Mouse (Mus musculus): ENCODE data around the gene Dcst1. TPM values are rescaled to one million over a fixed set of nuclear protein-coding genes. Genes with fewer than 3 reads are reported as not detected.

The Dcst1 gene
- polyA plus RNA-seq, 2 experiments, result 0.11 to 0.18 TPM

DNA sequence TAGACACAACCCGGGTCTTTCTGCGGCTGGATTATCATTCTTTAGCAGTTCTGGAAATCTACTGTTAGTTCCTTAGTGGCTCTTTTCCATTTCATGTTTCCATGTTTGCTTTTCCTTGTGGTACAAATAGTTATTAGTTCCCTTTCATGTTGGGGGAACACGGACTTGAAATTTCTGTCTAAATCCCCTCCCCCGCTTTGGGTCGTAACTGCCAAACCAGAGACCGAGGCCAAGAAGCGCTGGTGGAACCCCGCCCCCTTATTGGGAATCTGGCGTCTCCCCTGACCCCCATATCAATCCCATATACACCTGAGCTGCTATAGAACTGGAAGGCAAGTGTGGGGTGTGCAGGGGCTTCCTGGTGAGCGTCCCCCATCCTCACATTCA is 30.4 kb upstream of the Dcst1 start:
- ATAC-seq (ENCODE audit: low FRiP score, low read depth) (no peak), DNase-seq (ENCODE audit: low spot score) (no peak)
- no peak for TF ChIP-seq POLR2A (IDR thresholded peaks at IDR 0.05; ENCODE audit: borderline replicate concordance, extremely low read depth, insufficient read depth, insufficient read length)
- Histone ChIP-seq H3K9ac (ENCODE audit: low read depth, low read length, severe bottlenecking) (peak overlapping the region; percentile 58), H3K9me3 (ENCODE audit: control insufficient read depth, low read length) (no peaks in the 10 kb centered on the region), H3K36me3 (ENCODE audit: control insufficient read depth, insufficient read depth, low read length) (no peaks in the 10 kb centered on the region), H3K27ac (replicated peaks; ENCODE audit: low read depth, low read length) (peak overlapping the region; percentile 67), H3K4me3 (replicated peaks; ENCODE audit: low read length) (peak overlapping the region; percentile 37), H3K4me1 (ENCODE audit: control insufficient read depth, insufficient read depth, low read length) (peaks cover 36% of the 10 kb centered on the region), H3K4me2 (replicated peaks; ENCODE audit: low read depth, low read length, severe bottlenecking) (peak overlapping the region; percentile 99), H3K27me3 (ENCODE audit: control insufficient read depth, insufficient read depth, low read length) (peaks cover 6% of the 10 kb centered on the region; the same call in 1 of the 2 replicates)
- 4% methylated on average over 10 of the region's 10 CpGs for WGBS

DNA sequence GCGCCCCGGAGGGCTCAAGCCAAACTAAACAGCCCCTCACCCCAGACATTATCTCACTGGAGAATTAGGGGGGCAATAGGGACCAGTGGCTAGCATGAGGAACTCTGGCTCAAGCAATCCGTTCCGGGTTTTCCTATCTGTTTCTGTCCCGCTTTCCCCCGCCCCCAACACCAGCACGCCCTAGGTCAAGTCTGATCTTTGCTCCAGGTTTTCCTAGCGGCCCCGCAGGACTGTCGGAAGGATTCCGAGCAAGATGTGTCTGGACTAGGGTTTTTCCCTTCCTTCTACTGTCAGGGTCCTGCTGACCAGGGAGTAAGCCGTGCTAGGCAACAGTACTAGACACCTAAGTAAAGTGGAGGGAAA is 29.8 kb upstream of the Dcst1 start:
- DNase-seq (ENCODE audit: low spot score), result peak; percentile 88
- under 1% methylated on average over 12 of the region's 12 CpGs for WGBS

DNA sequence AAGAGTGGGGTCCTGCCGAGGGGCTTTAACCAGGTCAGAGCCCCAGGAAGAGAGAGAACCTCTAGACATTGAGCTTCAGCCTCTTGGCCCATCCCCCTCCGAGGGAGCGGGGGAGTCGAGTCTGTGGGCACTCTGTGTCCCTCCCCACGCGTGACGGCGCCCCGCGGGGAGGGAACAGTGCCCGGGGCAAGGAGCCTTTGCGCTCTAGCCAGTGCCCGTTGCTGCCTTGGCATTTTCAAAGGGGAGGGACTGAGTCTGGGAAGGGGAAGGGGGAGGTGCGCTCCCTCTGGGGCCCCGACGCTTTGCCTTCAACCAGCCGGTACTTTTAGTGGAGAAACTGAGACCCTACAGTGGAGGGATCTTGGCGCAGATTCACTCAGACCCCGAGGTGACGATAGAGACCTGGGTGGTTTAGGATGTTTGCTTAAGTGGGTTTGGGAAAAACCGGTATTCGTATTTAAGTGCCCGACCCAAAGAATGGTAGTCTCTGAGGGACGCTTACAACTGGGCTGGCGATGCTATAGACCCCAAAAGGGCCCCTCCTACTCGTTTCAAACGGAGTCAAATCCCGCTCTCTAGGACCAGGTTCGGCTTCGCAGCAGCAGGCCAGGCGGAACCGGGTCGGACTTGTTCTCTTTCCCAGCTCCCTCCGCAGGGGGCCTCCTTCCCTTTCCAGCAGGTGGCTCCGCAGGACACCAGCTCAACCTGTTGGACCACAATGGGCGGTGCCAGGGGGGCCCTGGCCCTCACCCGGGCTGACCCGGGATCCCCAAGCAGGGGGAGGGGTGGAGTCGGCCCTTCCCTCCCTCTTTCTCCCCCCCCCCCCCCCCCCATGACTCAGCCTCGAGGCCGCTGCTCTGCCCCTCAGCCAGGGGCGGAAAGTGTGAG is 29.2 kb upstream of the Dcst1 start, which contains the start of gene Zbtb7b:
TSS of gene Zbtb7b (minus strand) at position 771 of the 888 bp plus-strand sequence.
- H3K4me1 ChIP-seq (ENCODE audit: control insufficient read depth, insufficient read depth, low read length), result peaks cover 36% of the 10 kb centered on the region

More for the DNA sequence above, 29.8 kb upstream of the Dcst1 start:
- ATAC-seq (ENCODE audit: low FRiP score, low read depth), result peak; percentile 16; the same call in 1 of the 2 replicates
- Histone ChIP-seq H3K4me3 (replicated peaks; ENCODE audit: low read length) (peak overlapping the region; percentile 37), H3K36me3 (ENCODE audit: control insufficient read depth, insufficient read depth, low read length) (no peaks in the 10 kb centered on the region), H3K4me1 (ENCODE audit: control insufficient read depth, insufficient read depth, low read length) (peaks cover 36% of the 10 kb centered on the region), H3K4me2 (replicated peaks; ENCODE audit: low read depth, low read length, severe bottlenecking) (peak overlapping the region; percentile 99), H3K27me3 (ENCODE audit: control insufficient read depth, insufficient read depth, low read length) (peaks cover 6% of the 10 kb centered on the region; the same call in 1 of the 2 replicates), H3K9ac (ENCODE audit: low read depth, low read length, severe bottlenecking) (peak overlapping the region; percentile 38), H3K27ac (replicated peaks; ENCODE audit: low read depth, low read length) (peak overlapping the region; percentile 59; the same call in 1 of the 2 replicates), H3K9me3 (ENCODE audit: control insufficient read depth, low read length) (no peaks in the 10 kb centered on the region)
- TF ChIP-seq POLR2A (IDR thresholded peaks at IDR 0.05; ENCODE audit: borderline replicate concordance, extremely low read depth, insufficient read depth, insufficient read length), result no peak

DNA sequence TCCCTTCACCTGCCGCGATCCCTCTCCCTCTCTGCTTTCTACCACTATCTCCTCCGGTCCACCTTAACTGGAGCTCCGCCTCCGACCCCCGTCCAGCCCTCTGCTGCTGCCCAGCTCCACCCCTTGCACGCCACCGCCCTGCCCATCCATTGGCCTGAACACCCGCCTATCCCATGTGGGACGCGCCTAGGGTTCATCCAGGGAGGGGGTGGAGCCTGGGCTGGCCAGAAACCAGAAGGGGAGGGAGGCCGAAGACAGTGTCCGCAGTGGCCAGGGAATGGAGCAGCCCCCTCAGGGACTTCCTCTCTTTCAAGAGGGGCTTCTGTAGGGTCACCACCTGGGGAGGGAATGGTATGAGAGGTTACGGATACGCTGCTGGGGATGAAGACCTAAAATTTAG is 28.6 kb upstream of the Dcst1 start:
- ATAC-seq (ENCODE audit: low FRiP score, low read depth) (peak; percentile 91), DNase-seq (ENCODE audit: low spot score) (peak; percentile 95)
- peaks cover 36% of the 10 kb centered on the region for H3K4me1 ChIP-seq (ENCODE audit: control insufficient read depth, insufficient read depth, low read length)
- H3K36me3 ChIP-seq (ENCODE audit: control insufficient read depth, insufficient read depth, low read length), result no peaks in the 10 kb centered on the region
- peak overlapping the region; percentile 99 for H3K4me2 ChIP-seq (replicated peaks; ENCODE audit: low read depth, low read length, severe bottlenecking)
- TF ChIP-seq POLR2A (IDR thresholded peaks at IDR 0.05; ENCODE audit: borderline replicate concordance, extremely low read depth, insufficient read depth, insufficient read length), result peak; percentile 38; the same call in 1 of the 2 replicates
- 2% methylated on average over 15 of the region's 15 CpGs for WGBS
- H3K9ac ChIP-seq (ENCODE audit: low read depth, low read length, severe bottlenecking), result peak overlapping the region; percentile 28; the same call in 1 of the 2 replicates
- H3K27me3 ChIP-seq (ENCODE audit: control insufficient read depth, insufficient read depth, low read length), result peaks cover 6% of the 10 kb centered on the region; the same call in 1 of the 2 replicates
- H3K9me3 ChIP-seq (ENCODE audit: control insufficient read depth, low read length), result no peaks in the 10 kb centered on the region
- peak overlapping the region; percentile 37 for H3K4me3 ChIP-seq (replicated peaks; ENCODE audit: low read length)
- peak overlapping the region; percentile 49; the same call in 1 of the 2 replicates for H3K27ac ChIP-seq (replicated peaks; ENCODE audit: low read depth, low read length)

More for the DNA sequence above, 29.2 kb upstream of the Dcst1 start, which contains the start of gene Zbtb7b:
- DNase-seq (ENCODE audit: low spot score) (peak; percentile 63), ATAC-seq (ENCODE audit: low FRiP score, low read depth) (peak; percentile 35)
- Histone ChIP-seq H3K9ac (ENCODE audit: low read depth, low read length, severe bottlenecking) (peak within 1 kb of the TSS; percentile 58), H3K27ac (replicated peaks; ENCODE audit: low read depth, low read length) (peak within 1 kb of the TSS; percentile 67), H3K27me3 (ENCODE audit: control insufficient read depth, insufficient read depth, low read length) (peaks cover 6% of the 10 kb centered on the region; the same call in 1 of the 2 replicates), H3K36me3 (ENCODE audit: control insufficient read depth, insufficient read depth, low read length) (no peaks in the 10 kb centered on the region), H3K4me2 (replicated peaks; ENCODE audit: low read depth, low read length, severe bottlenecking) (peak within 1 kb of the TSS; percentile 99), H3K9me3 (ENCODE audit: control insufficient read depth, low read length) (no peaks in the 10 kb centered on the region), H3K4me3 (replicated peaks; ENCODE audit: low read length) (peak within 1 kb of the TSS; percentile 37)
- no peak for TF ChIP-seq POLR2A (IDR thresholded peaks at IDR 0.05; ENCODE audit: borderline replicate concordance, extremely low read depth, insufficient read depth, insufficient read length)
- under 1% methylated on average over 38 of the region's 42 CpGs for WGBS

DNA sequence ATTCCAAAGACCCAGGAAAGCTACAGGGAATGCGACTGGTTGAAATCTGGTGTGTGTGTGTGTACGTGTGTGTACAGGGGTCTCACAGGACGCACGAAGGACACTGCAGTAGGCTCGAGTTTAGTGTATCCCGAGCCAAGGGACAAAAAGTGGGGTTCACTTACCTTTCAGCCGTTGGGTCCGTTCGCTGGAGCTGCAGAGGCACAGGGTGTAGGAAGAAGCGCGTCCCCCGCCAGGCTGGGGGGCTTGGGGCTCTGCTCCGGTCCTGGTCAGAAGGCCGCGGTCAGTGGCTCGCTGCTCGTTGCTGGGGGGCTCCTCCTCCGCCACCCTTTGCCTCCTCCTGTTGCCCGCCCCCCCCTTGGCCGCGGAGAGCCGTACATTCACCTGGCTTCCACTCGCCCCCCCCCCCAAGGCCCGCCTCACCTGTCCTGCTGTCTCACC is 27.8 kb upstream of the Dcst1 start:
- no peak for TF ChIP-seq POLR2A (IDR thresholded peaks at IDR 0.05; ENCODE audit: borderline replicate concordance, extremely low read depth, insufficient read depth, insufficient read length)
- DNase-seq (ENCODE audit: low spot score) (no peak), ATAC-seq (ENCODE audit: low FRiP score, low read depth) (no peak)
- H3K9ac ChIP-seq (ENCODE audit: low read depth, low read length, severe bottlenecking), result peak overlapping the region; percentile 55; the same call in 1 of the 2 replicates
- H3K4me2 ChIP-seq (replicated peaks; ENCODE audit: low read depth, low read length, severe bottlenecking), result peak overlapping the region; percentile 99
- H3K4me1 ChIP-seq (ENCODE audit: control insufficient read depth, insufficient read depth, low read length), result peaks cover 36% of the 10 kb centered on the region
- H3K4me3 ChIP-seq (replicated peaks; ENCODE audit: low read length), result peak overlapping the region; percentile 37
- no peaks in the 10 kb centered on the region for H3K9me3 ChIP-seq (ENCODE audit: control insufficient read depth, low read length)
- WGBS, result 5% methylated on average over 13 of the region's 24 CpGs
- H3K27me3 ChIP-seq (ENCODE audit: control insufficient read depth, insufficient read depth, low read length), result peaks cover 6% of the 10 kb centered on the region; the same call in 1 of the 2 replicates
- H3K36me3 ChIP-seq (ENCODE audit: control insufficient read depth, insufficient read depth, low read length), result no peaks in the 10 kb centered on the region
- no peak overlapping the region; the same call in 1 of the 2 replicates for H3K27ac ChIP-seq (replicated peaks; ENCODE audit: low read depth, low read length)

Measured in limb, embryonic 14.5 days (tissue).